Mouse (Mus musculus): Measurements from ENCODE around the gene Pcbp1. TPM values are rescaled to one million over a fixed set of nuclear protein-coding genes. Genes with fewer than 3 reads are reported as not detected.
"Not testable (repeated sequence)": the region's sequence is repeated elsewhere in the genome, so short reads cannot be mapped to it uniquely, and the experiment has no call there.

The Pcbp1 gene
- 100 to 1,000 TPM; 174 to 176 TPM for total RNA-seq (2021)
- long read RNA-seq, experiment 1, transcript Pcbp1-201 (1 exons, 1,830 nt), result major isoform, 163 of 163 reads
- long read RNA-seq, experiment 1, partial matches to known transcripts, result 0 of 163 reads
- long read RNA-seq, experiment 1, other reads (novel, unspliced or antisense), result 0 of 163 reads
- long read RNA-seq, experiment 2, transcript Pcbp1-201 (1 exons, 1,830 nt), result major isoform, 100 of 100 reads
- long read RNA-seq, experiment 2, partial matches to known transcripts, result 0 of 100 reads
- long read RNA-seq, experiment 2, other reads (novel, unspliced or antisense), result 0 of 100 reads

DNA sequence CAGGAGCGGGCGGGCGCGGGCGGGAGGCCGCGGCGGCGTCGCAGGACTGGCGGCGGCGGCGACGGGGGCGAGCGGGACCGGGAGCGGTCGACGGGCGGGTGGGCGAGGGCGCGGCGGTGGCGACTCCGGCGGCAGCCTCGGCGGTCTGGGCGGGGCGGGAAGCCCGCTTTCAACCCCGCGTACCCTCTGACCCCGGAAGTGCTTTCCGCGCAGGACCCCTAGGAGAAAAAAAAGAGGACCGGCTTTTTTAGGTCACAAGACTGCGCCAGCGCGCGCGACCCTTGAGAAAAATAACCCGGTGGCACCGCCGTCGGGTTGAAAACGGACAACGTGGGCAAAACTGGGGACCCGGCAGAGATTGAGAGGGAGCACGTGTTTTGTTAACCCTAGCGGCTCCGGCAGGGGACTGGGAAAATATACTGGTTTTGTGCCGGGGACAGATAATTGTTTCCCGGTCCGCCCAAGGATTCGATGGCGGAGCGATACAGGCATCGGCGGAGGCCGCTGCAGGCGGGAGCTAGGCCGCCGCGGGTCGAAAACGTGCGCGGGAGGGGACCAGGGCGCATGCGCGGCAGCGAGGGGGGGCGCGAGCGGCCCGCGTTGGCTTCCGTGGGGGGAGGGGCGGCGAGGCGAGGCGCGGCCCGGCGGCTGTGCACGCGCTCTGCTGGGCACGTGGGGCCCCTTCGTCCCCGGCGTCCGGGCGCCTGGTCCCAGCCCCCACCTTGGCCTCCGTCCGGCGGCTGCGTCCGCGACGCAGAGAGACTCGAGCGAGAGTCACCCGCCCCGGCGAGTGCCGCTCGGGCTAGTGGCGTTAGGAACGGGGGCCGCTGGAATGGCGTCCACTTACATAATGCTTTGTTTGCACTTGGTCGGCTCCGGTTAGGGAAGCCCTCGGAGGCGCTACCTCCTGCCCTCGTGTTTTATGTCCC, at the start of gene Pcbp1:
Gene Pcbp1 (minus strand): TSS at position 290 of the 929 bp plus-strand sequence.
- TF ChIP-seq CTCF (IDR thresholded peaks at IDR 0.05), result no peak
- intact Hi-C loops (cut with DNase I), result loop anchor here (1.0 kb wide), 3 partner anchors 54 to 143 kb away; partner anchors contain the start of genes C87436 and Mxd1
- Histone ChIP-seq H3K27ac (peak within 1 kb of the TSS; percentile 100), H3K4me3 (peak within 1 kb of the TSS; percentile 89)
- peak; percentile 97 to 98 for DNase-seq (ENCODE audit: extremely low spot score in 1 of 2, low spot score in 2 of 2)

DNA sequence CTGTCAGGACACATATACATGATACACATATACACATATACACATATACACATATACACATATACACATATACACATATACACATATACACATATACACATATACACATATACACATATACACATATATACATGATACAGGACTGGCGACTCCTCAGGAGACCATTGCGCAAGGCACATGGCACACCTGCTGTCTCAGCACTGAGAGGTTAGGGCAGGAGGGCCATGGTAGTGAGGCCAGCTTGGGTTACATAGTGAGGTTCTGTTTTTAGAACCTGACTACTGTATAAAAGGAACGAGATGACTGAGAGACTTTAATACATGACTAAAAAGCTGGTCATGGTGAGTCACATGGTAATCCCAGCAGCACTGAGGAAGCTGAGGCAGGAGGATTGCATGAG, 48.4 kb upstream of the Pcbp1 start:
- no peak for DNase-seq (ENCODE audit: extremely low spot score in 1 of 2, low spot score in 2 of 2)
- H3K27ac ChIP-seq, result no peak overlapping the region
- no peak for TF ChIP-seq CTCF (IDR thresholded peaks at IDR 0.05)
- H3K4me3 ChIP-seq, result no peak overlapping the region
- intact Hi-C loops (cut with DNase I), result no loop called here

DNA sequence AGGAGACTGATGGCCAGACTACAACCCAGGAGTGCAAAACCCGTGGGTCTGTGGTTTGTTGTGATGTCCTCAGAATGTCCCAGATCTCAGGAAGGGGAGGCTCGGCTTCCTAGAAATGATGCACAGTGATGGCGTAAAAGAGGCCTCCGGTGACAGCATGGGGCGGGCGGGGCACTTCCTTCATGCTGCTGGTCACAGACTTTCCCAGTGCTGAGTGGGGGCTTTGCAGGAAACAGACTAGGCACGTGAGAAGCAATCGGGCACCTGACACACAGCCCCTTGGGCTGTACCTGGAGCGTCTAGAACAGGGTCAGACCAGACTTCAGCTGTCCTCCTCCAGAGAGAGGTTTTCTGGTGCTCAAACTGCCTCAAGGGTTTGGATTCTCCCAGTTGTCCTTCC, 44.7 kb upstream of the Pcbp1 start:
- Histone ChIP-seq H3K27ac (no peak overlapping the region), H3K4me3 (no peak overlapping the region)
- TF ChIP-seq CTCF (IDR thresholded peaks at IDR 0.05), result no peak
- DNase-seq (ENCODE audit: extremely low spot score in 1 of 2, low spot score in 2 of 2), result no peak
- intact Hi-C loops (cut with DNase I), result no loop called here

DNA sequence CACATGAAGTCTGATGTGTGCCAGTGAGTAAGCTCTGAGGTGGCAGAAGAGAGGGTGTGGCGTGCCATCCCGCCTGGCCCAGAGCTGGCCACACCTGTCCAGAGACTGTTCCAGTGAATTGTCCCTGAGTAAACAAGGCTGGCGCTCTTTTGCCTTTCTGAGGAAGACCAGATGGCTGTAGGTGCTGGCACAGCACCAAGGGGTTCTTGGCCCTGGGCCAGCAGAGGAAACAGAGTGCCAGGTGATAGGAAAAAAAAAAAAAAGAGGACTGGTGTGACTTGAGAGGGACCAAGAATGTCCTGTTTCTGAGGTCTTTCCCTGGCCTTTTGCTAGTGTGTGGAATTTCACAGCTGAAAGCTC, 43.3 kb upstream of the Pcbp1 start:
- TF ChIP-seq CTCF (IDR thresholded peaks at IDR 0.05), result no peak
- Histone ChIP-seq H3K4me3 (no peak overlapping the region), H3K27ac (no peak overlapping the region)
- intact Hi-C loops (cut with DNase I), result no loop called here
- DNase-seq (ENCODE audit: extremely low spot score in 1 of 2, low spot score in 2 of 2), result no peak

DNA sequence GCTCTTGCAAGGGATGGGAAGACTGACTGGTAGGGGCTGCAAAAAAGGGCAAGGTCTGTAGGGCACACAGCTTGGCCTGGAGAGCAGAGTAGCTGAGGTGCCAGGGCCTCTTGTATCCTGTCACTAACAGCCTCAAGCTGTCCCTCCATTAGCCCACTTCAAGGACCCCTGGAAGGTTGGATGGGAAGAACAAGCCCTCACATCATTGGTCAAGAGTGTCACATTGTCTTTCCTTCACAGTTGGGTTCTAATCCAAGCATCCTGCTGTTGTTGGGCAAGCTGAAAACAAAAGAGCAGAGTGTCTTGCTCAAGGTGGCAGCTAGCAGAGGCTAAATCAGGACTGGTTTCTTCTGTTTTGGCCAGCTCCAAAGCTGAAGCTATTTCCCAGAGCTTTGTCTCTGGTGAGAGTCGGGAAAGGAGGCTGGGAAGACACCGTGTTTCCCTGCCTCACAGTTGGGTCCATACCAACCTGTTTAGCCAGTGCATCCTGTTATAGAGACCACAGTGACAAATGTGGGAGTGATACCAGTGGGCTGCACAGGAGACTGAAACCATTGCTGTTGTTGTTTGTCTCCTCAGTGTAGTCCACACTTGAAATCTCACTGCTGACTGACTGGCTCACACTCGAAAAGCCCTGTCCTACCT, 42.8 kb upstream of the Pcbp1 start:
- Histone ChIP-seq H3K4me3 (no peak overlapping the region), H3K27ac (no peak overlapping the region)
- intact Hi-C loops (cut with DNase I), result no loop called here
- DNase-seq (ENCODE audit: extremely low spot score in 1 of 2, low spot score in 2 of 2), result no peak
- TF ChIP-seq CTCF (IDR thresholded peaks at IDR 0.05), result no peak

DNA sequence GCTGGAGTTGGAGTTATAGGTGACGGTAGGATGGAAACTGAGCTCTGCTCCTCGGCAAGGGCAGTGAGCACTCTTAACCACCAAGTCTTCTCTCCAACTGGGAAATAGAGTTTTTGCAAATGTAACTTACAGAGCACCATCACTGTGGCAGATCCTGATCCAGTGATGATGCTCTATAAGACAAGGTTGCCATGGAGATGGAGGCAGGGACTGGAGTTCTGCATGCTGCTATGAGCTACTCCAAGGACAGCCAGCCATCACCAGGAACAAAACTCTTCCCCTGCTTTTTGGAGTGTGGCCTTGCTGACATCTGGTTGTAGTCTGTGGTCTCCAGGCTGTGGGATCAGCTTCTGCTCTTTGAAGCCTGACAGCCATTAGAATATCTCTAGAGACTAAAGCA, 39.7 kb upstream of the Pcbp1 start:
- TF ChIP-seq CTCF (IDR thresholded peaks at IDR 0.05), result no peak
- no peak for DNase-seq (ENCODE audit: extremely low spot score in 1 of 2, low spot score in 2 of 2)
- intact Hi-C loops (cut with DNase I), result no loop called here
- no peak overlapping the region for H3K4me3 ChIP-seq
- H3K27ac ChIP-seq, result no peak overlapping the region

DNA sequence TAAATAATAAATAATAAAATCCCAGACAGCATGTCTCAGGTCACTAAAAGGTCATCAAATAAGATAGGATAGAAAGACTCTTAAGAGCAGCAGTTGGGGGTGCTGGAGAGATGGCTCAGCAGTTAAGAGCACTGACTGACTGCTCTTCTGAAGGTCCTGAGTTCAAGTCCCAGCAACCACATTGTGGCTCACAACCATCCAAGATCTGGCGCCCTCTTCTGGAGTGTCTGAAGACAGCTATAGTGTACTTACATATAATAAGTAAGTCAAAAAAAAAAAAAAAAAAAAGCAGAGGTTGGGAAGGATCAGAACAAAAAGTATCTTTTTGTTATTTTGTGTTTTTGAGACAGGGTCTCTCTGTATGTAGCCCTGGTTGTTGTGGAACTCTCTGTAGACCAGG, 31.1 kb upstream of the Pcbp1 start:
- H3K27ac ChIP-seq; DNase-seq (ENCODE audit: extremely low spot score in 1 of 2, low spot score in 2 of 2); H3K4me3 ChIP-seq: not testable (repeated sequence)
- intact Hi-C loops (cut with DNase I), result loop anchor here (5.0 kb wide), 1 partner anchor 35 kb away; no protein-coding TSS in a partner anchor
- peak; percentile 23 for TF ChIP-seq CTCF (IDR thresholded peaks at IDR 0.05)

DNA sequence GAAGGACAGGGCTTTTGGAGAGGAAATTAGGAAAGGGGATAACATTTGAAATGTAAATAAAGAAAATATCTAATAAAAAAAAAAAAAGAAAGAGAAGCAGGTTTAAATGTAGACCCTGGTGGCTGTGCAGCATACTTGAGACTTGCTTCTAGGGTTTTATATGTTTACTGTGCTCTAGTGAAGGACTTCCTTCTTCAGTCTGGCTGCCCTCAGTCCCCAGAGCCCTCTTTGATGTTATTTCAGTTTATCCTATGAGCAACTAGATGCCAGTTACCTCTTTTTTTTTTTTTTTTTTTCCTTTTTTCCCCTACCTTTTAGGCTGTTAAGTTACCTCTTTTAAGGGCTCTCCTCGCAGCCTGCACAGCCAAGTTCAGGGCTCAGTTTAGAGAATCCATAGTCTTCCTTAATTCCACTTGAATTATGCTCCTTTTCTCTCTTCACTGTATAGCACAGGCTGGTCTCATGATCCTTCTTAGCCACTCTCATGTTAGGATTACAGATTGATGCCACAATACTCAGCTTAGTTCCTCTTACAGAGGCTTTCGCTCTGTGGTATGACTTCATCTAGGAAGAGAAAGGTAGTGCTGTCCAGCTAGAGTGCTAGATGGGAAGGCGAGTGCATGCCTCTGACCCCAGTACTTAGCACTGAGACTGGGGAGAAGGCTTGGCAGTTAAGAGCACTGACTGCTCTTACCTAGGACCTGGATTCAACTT, 30.4 kb upstream of the Pcbp1 start:
- Histone ChIP-seq H3K27ac (no peak overlapping the region), H3K4me3 (no peak overlapping the region)
- TF ChIP-seq CTCF (IDR thresholded peaks at IDR 0.05), result no peak
- intact Hi-C loops (cut with DNase I), result loop anchor here (5.0 kb wide), 1 partner anchor 36 kb away; no protein-coding TSS in a partner anchor
- DNase-seq (ENCODE audit: extremely low spot score in 1 of 2, low spot score in 2 of 2), result no peak

DNA sequence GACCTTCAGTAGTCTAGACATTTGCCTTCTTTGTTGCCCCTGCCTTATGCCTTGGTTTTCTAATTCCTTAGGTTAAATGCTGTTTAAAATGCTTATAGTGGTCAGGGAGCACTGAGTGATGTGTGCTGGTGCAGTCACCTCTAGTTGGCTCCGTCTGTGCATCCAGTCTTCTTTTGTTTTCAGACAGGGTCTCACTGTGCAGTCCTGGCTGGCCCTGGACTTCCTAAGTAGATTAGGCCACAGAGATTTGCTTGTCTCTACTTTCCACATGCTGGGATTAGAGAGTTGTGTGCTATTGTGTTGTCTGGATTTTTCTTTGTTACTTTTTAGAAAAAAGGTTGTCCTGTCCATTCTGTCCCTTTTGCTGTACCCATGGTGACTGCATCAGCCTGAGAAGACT, 24.5 kb upstream of the Pcbp1 start:
- no peak overlapping the region for H3K27ac ChIP-seq
- intact Hi-C loops (cut with DNase I), result no loop called here
- TF ChIP-seq CTCF (IDR thresholded peaks at IDR 0.05), result no peak

DNA sequence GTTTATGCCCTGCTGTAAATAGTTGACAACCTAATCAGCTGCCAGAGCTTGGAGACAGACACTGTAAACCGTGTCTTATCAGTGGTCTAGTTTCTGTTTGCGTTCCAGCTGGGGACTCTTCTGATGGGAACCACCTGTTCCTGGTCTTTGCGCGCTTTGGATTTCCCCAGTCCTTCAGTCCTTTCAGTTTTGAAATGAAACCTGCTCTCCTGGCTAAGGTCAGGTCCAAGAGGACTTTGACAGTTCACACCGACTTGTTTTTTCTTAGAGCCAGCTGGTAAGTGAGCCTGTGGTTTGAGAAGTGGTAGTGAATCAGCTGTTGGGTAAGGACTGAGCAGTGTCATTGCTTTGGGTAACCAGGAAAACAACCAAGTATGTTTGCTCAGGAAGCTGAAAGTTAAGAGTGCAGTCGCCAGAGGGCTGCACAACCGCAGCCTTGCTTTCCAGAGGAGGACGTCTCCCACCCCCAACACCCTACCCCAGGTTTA, 21.8 kb upstream of the Pcbp1 start:
- intact Hi-C loops (cut with DNase I), result no loop called here
- TF ChIP-seq CTCF (IDR thresholded peaks at IDR 0.05), result no peak
- no peak overlapping the region for H3K27ac ChIP-seq

More for the DNA sequence above, 24.5 kb upstream of the Pcbp1 start:
- no peak for DNase-seq (ENCODE audit: extremely low spot score in 1 of 2, low spot score in 2 of 2)
- H3K4me3 ChIP-seq, result no peak overlapping the region

DNA sequence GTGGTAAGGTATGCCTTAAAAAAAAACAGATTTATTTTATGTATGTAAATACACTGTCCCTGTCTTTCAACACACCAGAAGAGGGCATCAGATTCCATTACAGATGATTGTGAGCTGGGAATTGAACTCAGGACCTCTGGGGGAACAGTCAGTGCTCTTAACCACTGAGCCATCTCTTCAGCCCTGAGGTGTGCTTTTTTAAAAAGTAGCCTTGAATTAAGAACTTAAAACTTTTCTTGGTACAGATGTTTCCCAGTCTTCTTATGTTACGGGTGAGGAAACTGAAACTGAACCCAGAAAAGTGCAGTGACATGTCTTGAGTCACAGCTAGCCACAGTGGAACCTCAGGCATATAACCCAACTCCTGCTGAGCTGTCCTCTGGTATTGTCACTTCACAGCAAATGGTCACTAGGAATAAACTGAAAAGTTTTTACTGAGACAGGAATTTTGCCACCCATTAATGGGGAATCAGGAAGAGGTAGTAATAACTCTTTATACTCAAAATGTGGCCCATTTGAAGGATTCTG, 21.2 kb upstream of the Pcbp1 start:
- no peak; the same call in 1 of the 2 replicates for TF ChIP-seq CTCF (IDR thresholded peaks at IDR 0.05)
- intact Hi-C loops (cut with DNase I), result no loop called here
- Histone ChIP-seq H3K27ac (no peak overlapping the region), H3K4me3 (no peak overlapping the region)
- no peak for DNase-seq (ENCODE audit: extremely low spot score in 1 of 2, low spot score in 2 of 2)

More for the DNA sequence above, 21.8 kb upstream of the Pcbp1 start:
- H3K4me3 ChIP-seq, result no peak overlapping the region
- DNase-seq (ENCODE audit: extremely low spot score in 1 of 2, low spot score in 2 of 2), result no peak
